Mouse (Mus musculus) thymus, postnatal 4 days (tissue): ENCODE data around the gene Ptprz1.

Source experiments
- DNase-seq: peaks from one replicate; pipeline ENCODE4 v3.0.0; 2021

The Ptprz1 gene

DNA sequence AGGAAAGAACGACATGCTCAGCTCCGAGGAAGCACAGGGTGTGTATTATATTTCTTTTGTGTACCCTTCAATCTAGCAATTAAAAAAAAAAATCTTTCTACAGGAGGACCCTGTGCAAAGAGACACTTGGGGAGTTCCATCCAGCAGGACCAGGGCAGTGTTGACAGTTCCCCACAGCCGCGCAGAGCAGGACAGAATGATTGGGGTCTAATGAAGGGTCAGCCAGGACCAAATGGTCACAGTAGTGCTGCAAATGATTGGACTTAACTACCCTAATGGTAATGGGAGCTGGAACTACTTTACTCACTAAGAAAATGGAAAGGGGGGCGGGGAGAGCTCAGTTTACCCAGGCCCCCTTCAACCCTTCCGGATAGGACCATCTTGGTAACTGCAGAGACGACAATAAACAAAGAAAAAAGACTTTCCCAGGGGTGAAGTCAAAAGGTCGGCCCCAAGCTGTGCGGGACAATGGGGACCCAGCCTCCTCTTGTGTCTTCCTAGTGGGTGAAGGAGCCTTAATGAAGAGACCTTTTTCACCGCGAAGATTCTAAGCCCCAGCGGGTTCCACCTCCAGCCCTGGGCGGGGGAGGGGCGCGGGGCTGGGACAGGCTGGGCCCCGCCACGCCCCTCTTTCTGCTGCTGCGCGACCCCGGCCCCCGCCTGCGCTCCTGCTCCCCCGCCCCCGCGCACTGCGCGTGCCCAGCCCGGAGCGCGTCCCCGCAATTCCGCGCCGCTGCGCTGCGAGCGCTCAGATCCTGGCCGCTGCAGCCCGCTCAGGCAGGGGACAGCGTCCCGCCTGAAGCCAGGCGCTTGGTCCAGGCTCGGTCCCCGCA, at the start of gene Ptprz1:
Gene Ptprz1, plus strand, starts transcription at position 722 of the 833 bp plus-strand sequence.
- peak; percentile 17 for DNase-seq

DNA sequence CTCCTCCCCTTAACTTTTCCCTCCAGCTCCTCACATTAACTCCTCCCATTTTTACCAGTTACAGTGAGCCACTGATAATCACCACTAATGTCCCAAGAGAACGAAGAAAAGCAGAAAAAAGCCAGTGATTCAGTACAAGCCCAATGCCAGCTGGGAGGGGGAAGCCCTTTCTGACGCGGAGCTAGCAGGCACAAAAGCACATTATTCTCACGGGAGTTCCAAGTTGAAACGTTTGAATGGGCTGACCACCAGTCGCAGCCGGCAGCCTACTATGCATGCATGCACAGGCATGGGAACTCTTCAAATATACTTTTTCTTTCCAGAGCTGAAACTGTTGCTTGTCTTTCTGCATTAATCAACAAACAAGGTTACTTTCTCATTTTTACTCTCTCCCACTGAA, 41.7 kb upstream of the Ptprz1 start:
- no peak for DNase-seq

DNA sequence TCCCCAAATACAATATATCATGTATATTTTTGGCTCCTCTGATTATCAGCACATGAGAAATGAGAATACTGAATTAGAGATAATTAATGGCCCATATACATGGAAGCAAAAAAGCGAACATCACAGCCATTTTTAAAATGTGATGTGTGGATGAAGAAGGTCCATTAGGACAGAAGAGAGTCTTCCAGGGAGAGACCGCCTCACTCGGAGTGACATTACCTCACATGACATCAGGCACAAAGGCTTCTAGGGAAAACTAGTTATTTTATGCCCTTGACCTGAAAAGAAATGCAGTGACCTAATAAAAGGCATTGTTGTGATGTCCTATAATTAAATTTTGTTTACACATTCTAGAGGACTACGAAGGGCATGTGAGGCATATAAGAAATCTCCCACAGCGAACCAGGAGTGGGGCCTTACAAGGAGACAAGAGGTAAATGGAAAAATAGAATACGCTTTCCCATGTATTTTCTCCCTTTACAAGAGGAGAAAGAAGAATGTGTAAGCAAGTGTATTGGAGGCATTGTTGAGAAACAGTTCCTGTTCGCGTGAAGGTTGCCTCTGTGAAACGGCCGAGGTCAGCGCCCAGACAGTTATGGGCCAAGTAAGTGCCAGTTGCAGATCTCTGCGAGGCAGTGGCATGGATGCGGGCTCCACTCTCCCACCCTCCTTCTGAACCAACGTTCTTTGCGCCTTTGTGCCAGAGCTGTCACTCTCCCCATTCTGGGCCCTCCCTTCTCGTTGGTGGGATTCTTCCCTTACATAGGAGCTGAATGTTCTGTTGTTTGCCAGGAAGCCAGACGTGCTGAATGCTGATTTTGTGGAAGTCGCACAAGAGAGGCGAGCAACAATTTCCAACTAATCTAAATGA, 41.0 kb upstream of the Ptprz1 start:
- no peak for DNase-seq

DNA sequence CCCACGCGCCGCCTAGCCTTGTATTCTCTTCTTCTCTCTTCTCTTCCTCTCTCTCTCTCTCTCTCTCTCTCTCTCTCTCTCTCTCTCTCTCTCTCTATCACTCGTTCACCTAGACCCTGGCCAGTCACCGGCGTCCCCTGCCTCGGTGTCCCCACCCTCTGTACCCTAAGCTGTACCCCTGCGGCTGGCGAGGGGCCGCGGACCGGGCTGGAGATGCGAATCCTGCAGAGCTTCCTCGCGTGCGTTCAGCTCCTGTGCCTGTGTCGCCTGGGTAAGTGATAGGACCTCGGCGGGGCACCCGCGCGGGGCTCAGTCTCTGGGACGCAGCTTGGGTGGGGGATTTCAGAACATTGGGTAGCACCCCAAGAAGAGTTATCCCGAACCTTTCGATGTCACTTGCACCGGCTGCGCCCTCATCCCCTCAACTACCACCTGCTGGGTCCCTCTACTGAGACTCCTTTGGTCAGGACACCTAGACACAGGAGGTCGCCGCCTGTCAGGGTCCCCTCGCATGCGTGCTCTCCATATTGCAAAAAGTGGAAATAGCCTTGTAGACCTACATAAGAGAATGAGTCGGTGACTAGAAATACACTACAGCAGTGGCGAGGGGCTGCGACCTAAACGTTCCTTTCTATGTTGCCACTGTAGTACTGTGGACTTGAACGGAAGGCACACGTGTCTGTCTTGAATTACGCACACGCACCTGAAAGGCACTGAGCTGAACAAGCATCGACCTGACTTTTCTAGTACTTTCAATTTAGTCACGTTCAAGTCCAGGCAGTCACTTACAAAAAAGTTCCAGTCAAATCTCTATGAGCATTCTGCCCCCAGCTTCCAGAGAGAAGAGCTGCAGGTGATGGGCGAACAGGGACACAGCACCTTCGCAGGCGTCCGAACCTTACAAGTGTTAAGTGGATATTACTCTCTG, 576 bp downstream of the Ptprz1 start:
- no peak for DNase-seq

DNA sequence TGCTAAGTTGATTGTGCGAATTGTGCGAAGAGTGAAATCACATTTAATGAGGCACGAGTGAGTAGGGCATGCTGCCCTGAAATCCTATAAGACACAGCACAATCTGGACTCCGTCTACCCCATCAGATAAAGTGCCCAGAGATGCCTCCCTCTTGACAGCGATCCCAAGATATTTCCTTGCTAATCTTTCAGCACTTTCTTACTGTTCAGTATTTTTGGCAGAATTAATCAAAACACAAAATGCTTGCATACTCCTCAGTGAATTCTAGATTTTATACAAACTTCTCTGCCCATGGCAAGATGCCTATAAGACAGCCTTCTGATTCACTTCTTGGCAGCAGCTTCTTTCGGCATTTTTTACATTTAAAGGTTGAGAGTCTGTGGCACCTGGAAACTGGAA, 12.7 kb downstream of the Ptprz1 start:
- no peak for DNase-seq

DNA sequence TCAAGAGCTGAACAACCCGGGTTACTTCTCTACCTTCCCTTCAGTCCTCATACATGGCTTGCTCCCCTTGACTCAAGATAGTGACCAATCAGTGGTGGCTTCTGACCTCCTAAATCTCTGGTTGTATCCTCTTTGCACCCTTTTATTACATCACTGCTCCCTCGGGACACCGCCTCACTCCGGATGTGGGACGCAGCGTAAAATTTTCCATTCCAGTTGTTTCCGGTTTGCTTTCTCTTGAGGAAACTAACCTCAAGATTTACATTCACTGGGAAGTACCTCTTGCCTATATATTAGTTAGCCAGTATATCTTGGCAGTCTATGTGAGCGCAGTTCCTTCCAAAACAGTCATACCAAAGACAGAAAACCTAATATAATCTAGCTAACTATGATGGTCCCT, 14.0 kb downstream of the Ptprz1 start:
- no peak for DNase-seq

DNA sequence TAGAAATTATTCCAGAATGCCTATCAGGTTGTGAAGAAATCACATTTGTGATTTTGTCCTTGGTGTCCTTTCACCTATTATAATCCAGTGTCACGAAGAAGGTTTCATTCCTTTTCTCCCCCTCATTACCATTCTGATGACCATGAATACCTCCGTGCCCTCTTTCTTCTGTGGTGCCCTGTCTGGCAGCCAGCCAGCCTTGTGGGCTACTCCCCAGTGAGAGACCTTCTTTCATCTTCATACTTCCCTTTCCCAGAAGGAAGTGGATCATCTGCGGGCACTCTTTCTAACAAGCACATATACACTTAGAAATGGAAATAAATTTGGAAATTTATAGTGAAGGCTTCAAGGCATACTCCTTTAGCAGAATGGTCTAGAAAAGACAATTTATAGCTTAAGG, 26.7 kb downstream of the Ptprz1 start:
- DNase-seq, result no peak

DNA sequence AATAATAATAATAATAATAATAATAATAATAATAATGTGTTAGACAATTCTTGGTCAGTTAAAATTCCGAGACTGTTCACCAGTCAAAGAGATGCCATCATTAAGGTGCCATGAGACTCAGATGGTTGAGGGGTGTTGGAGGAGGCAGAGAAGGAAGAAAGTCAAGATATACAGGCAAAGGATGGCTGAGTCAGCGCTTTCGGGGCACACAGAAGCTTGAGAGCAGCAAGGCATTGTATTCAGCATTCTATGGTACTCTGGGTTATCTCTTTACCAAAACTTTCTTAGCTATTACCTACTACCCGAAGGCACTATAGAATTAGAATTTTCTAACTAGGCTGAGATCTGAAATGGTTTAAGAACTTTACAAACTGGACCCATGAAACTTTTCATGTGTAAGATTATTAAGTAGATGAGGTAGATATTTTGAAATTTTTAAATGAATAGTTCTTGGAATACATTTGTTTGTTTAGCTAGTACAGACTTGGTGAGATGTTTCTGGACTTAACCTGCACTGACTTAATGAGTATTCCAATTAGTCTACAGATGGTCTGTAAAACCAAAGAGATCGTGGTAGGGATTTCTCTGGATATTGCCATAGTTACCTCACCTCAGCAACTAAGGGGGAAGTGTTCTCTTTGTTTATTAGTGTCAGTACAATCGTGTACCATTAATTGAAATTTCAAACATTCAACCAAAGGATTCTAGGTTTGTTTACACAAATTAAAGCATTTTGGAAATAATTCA, 33.4 kb downstream of the Ptprz1 start:
- no peak for DNase-seq

DNA sequence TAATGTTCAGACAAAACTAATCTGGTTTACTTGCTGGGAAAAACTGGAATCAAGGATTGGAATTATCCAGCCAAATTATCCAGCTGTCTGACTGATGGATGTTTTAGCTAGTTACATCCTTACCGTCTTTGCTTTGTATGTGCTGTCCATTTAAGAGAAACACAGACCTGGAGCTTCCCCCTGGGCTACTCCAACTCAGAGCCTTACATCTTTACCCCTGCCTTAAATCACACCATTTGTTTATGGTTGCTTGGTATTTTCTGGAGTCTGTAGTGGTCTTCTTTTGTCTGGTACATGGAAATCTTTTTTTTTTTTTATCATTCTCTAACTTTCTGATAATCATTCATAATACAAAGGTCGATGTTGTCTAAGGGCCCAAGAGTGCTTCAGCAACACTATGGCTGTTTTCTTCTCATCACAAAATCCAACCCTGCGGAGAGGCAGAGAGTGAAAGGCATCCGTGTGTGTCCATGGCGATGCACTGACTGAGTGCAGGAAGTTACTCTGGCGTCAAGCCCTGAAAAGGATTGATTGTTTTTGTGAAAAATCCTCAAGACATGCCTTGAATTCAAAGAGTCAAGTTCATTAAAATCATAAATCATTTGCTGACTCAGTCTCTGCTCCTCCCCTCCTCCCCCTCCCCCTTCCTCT, 34.1 kb downstream of the Ptprz1 start:
- no peak for DNase-seq

DNA sequence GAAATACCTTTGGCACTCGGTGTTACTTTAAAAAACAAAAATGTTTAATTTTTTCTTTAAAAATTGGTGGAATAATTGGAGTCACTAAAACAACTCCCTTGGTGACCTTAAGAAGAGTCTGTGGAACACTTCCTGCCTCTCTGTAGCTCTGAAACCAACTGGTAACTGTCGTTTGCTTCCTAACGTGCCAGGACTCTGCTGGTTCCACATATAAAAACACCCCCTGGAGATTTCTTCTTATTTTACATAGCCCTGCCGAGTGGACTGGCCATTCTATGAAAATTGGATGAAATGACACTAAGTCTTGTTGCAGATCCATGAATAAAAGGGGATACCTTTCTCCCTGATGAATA, 34.6 kb downstream of the Ptprz1 start:
- DNase-seq, result no peak

DNA sequence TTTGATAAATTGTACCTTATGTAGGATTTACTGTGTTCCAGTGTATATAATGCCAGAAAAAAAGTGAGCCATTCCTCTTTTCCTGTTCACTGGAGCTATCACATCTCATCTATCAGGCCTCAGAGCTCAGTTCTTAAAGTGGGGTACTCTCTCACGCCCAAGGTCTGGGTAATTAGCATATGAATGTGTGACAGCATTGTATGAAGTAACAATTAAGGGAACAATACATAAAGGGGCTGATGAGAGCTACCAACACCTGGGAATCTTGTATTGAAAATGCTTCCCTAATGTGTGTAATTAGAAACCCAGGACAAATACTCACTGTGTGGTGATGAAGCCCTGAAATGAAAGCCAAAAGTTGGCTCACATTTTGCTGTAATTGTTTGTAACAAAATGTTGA, 47.6 kb downstream of the Ptprz1 start:
- DNase-seq, result no peak

DNA sequence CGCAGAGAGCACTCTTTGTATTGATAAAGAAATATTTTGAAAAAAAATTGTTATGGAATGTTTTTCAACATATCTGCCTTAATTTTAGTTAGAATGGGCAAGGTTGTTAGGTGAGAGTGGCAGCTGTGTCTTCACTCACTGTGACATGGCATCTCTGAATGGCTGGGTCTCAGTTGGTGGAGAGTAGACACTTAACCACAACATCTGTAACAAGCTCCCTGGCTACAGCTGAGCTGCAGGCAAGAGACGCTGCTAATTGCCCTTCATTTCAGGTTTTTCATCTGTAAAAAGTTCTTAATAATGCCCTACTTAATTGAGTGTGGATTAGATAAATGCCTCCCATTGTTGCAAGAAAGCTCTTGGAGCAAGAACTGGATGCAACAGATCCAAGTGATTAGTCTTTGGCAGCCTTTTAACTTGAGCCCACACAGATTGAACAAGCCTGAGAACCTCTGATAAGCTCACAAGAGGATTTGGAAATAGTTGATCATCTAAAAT, 57.5 kb downstream of the Ptprz1 start:
- no peak for DNase-seq

DNA sequence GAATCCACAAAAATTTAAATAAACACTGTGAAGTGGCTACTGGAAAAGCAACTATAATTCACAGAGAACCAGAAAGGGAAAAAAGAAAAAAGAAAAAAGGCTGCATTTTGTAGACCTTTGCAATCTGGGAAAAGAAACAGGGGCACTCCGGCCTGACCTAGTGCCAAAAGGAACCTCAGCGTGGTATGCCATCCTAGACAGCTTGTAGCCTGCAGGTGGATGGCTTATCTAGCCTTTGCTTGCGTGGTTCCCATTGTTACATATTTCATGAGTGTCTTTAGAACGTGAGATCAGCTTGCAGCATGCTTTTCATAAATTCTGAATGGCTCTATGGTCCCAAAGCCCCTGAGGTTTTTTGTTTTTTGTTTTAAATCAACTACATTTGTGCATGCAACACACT, 61.8 kb downstream of the Ptprz1 start:
- no peak for DNase-seq

DNA sequence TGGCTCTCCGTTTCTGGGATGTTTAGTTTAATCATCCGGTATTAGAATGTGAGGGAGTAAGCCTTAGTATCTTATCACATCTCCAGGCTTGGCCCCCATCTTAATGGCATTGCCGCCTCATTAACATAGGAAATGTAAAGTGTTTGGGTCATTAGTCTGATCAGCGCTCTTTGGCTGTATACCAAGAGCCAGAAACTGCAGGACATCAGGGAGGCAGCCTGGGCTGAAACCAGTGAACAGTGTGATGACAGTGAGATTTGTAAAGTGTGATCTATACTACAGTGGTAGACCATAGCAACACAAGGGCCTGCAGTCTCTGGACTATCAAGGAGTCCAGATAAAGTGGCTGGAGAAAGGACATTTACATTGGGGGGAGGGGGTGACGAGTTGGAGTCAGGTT, 62.2 kb downstream of the Ptprz1 start:
- no peak for DNase-seq

DNA sequence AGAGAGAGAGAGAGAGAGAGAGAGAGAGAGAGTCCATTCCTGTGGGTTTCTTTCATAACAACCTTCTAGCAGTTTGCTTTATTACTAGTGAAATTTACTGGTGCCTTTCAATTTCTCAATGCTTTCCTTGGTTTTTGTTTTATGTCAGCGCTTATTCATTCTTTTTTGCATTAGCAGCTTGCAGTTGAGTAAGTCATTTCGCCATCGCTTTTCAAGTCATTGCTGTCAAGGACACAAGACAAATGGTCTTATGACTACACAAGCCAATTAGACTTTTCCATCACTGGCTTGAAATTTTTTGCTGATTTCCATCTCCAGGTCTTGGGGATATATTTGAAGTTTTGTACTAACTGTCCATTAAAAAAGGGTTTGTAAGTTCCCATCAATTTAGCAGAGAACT, 68.9 kb downstream of the Ptprz1 start:
- no peak for DNase-seq

DNA sequence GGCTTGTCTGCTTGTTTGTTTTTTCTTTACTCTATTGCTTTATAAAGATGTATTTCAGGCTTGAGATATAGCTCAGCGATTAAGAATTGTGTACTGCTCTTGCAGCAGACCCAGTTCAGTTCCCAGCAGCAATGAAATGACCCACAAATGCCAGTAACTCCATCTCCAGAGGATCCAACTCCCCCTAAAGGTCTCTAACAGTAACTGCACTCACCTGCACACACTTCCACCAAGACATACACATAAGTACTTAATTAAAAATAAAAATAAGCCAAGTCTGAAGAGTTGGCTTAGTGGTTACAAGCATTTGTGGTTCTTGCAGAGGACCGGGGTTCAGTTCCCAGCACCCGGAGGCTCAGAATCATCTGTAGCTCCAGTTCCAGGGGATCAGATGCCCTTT, 88.1 kb downstream of the Ptprz1 start:
- DNase-seq, result no peak

DNA sequence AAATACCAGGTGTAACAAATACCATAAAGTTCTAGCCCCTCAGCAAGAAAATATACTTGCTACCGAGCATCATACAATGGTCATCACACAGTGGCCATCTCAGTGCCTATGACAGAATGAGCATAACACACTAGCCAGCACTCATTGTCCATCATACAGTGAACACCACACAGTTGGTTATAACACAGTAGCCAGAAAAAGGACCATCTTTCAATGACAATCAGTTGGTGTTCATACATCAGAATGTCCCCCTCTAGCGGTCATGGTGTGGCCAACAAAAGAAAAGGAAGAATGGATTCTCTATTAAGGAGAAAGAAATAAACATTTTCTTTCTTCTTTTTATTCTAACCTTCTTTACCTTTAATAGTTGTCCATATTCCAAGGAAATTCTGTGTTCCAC, 92.8 kb downstream of the Ptprz1 start:
- DNase-seq, result no peak

DNA sequence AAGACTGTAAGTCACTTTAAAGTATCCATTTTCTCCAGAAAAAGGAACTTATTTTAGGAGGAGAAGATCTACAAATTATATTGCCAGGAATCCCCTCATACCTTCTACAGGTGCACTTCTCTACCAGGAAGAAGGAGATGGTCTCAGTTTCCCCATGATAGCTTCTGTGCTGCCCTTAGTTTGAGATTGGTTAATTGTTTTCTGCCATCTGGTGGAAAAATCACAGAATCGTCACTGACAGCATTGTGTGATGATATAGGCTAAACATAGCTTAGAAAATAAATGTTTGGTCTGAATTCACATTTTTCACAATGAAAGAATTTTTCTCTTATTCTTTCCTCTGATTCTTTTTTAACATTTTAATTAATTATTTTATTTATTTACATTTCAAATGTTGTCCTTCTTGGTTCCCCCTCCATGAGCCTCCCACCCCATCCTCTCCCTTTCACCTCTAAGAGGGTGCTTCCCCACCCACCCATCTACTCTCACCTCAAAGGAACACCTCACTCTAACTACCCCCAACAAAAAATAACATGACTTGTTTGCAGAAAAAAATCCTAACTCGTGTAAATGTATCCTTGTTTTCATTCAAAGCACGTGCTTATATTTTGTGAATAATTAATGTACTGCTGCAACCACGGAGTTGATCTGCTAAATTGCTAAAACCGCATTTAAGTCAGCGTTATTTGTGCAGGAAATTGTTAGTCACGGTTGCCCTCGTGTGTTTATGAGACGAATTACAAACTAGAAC, 108.6 kb downstream of the Ptprz1 start:
- no peak for DNase-seq

DNA sequence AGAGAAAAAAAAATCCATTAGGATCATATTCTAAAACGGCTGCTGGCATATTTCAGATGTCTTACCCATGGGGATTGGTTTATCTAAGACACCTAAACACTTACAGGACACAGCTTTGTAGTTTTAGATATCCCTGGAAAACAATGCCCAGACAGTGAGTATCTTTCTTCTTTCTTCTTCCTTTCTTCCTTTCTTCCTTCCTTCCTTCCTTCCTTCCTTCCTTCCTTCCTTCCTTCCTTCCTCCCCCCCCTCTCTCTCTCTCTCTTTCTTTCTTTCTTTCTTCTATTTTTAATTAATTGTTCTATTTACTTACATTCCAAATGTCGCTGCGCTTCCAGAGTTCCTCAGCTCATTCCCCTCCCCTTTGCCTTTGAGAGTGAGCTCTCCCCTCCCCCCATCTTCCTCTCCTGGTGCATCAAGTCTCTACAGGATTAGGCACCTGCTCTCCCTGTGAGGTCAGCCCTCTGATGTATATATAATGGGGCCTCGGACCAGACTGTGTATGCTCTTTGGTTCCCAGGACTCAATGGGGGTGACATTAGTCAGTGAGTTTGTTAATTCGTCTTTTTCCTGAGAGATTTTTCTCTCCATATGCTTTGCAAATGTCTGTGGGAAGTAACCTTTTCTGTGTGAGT, 109.3 kb downstream of the Ptprz1 start:
- no peak for DNase-seq

DNA sequence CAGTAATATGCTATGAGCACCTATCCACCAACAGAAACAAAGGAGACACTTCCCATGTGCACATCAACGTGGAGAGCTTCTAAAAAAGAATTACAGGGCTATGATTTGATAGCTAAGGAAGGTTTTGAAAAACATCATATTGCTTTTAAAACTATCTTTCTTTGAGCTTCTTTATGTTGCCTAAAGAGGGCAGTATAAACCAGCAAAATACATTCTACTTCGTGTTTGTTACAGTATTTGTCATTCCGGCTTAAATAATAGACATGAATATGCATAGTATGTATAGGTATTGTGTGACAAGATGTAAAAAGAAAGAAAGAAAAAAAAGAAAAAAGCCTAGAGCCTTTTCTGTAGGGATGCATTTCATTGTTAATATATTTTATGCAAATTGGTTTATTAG, 127.8 kb downstream of the Ptprz1 start:
- no peak for DNase-seq
